Comparison of ENCODE assay signal across 14 mouse cellular contexts in genomic region chr6:46362156-46362555, GRCm38 (mm10).
DNase-seq lines count a peak whose midpoint lies in the region; ATAC-seq lines count a peak whose summit lies in the region.
"Had no signal": no experiment of that assay in that cellular context is flagged by ENCODE, and none has a peak within 500 bp of the region (broad histone marks: within the 10 kb centered on the region; RNA-seq: fewer than 3 reads in every experiment).

No protein-coding gene starts in this region.

- no peaks in the 10 kb centered on the region for H3K27me3 ChIP-seq in forebrain, embryonic 14.5 days (replicated peaks; ENCODE audit: control insufficient read depth, insufficient read depth, low read length)
- no peaks in the 10 kb centered on the region for H3K27me3 ChIP-seq in lung, embryonic 16.5 days (ENCODE audit: control insufficient read depth, insufficient read depth, low read depth, low read length)
- H3K27me3 ChIP-seq in liver, embryonic 12.5 days (replicated peaks), result no peaks in the 10 kb centered on the region
- H3K27me3 ChIP-seq: embryonic facial prominence, embryonic 12.5 days; limb, embryonic 12.5 days; neural tube, embryonic 12.5 days had no signal

- H3K4me3 ChIP-seq in forebrain, embryonic 14.5 days (ENCODE audit: low read depth, low read length), result no peak overlapping the region
- H3K4me3 ChIP-seq in lung, embryonic 16.5 days (ENCODE audit: low read length), result no peak overlapping the region
- H3K4me3 ChIP-seq in liver, embryonic 12.5 days, result no peak overlapping the region
- H3K4me3 ChIP-seq: embryonic facial prominence, embryonic 12.5 days; limb, embryonic 12.5 days; neural tube, embryonic 12.5 days had no signal

- no peak overlapping the region for H3K9ac ChIP-seq in forebrain, embryonic 14.5 days (ENCODE audit: low read length)
- no peak overlapping the region for H3K9ac ChIP-seq in lung, embryonic 16.5 days (ENCODE audit: low read length)
- no peak overlapping the region for H3K9ac ChIP-seq in liver, embryonic 12.5 days
- H3K9ac ChIP-seq: embryonic facial prominence, embryonic 12.5 days; limb, embryonic 12.5 days; neural tube, embryonic 12.5 days had no signal

- no peak overlapping the region for H3K27ac ChIP-seq in forebrain, embryonic 14.5 days (ENCODE audit: low read depth, low read length)
- no peak overlapping the region for H3K27ac ChIP-seq in lung, embryonic 16.5 days (ENCODE audit: low read length)
- H3K27ac ChIP-seq in liver, embryonic 12.5 days, result no peak overlapping the region
- H3K27ac ChIP-seq: embryonic facial prominence, embryonic 12.5 days; limb, embryonic 12.5 days; neural tube, embryonic 12.5 days had no signal

- no peak overlapping the region for H3K4me2 ChIP-seq in forebrain, embryonic 14.5 days (ENCODE audit: low read length)
- no peak overlapping the region for H3K4me2 ChIP-seq in lung, embryonic 16.5 days (ENCODE audit: low read depth, low read length)
- no peak overlapping the region for H3K4me2 ChIP-seq in liver, embryonic 12.5 days
- H3K4me2 ChIP-seq: embryonic facial prominence, embryonic 12.5 days; limb, embryonic 12.5 days; neural tube, embryonic 12.5 days had no signal

- DNase-seq in cerebellum, adult 11-12 months, result peak; percentile 2
- DNase-seq in cerebellum, adult 11 months, result no peak
- DNase-seq in left cerebral cortex, postnatal 10 days (ENCODE audit: extremely low spot score in 1 of 2, low spot score in 2 of 2), result peak; percentile 23 to 34
- no peak for DNase-seq in left cerebral cortex, adult 9 months (ENCODE audit: low spot score in 2 of 2)
- DNase-seq in forebrain, embryonic 14.5 days (ENCODE audit: low spot score), result peak; percentile 94
- DNase-seq in gastrocnemius, postnatal 25 days, result no peak
- DNase-seq: gastrocnemius, postnatal 14 days; kidney, adult 9 months had no signal

- H3K4me1 ChIP-seq in forebrain, embryonic 14.5 days (ENCODE audit: control insufficient read depth, insufficient read depth, low read length), result no peaks in the 10 kb centered on the region
- no peaks in the 10 kb centered on the region for H3K4me1 ChIP-seq in lung, embryonic 16.5 days (replicated peaks; ENCODE audit: control insufficient read depth, insufficient read depth, low read length)
- H3K4me1 ChIP-seq in liver, embryonic 12.5 days, result no peaks in the 10 kb centered on the region
- H3K4me1 ChIP-seq: embryonic facial prominence, embryonic 12.5 days; limb, embryonic 12.5 days; neural tube, embryonic 12.5 days had no signal

- H3K36me3 ChIP-seq in forebrain, embryonic 14.5 days (ENCODE audit: control insufficient read depth, insufficient read depth, low read length), result no peaks in the 10 kb centered on the region
- no peaks in the 10 kb centered on the region for H3K36me3 ChIP-seq in lung, embryonic 16.5 days (ENCODE audit: control insufficient read depth, insufficient read depth, low read length)
- no peaks in the 10 kb centered on the region for H3K36me3 ChIP-seq in liver, embryonic 12.5 days
- H3K36me3 ChIP-seq: embryonic facial prominence, embryonic 12.5 days; limb, embryonic 12.5 days; neural tube, embryonic 12.5 days had no signal

- peak; percentile 95 for ATAC-seq in forebrain, embryonic 14.5 days
- peak; percentile 59 for ATAC-seq in lung, embryonic 16.5 days (ENCODE audit: low read depth)
- ATAC-seq in liver, embryonic 12.5 days, result no peak
- ATAC-seq: activated CD4-positive, CD25-positive, alpha-beta regulatory T cell, adult 4 months had no signal

- intact Hi-C loops in left cerebral cortex, postnatal 10 days (cut with DNase I), result no loop called here

- WGBS in forebrain, embryonic 14.5 days, result 78% methylated on average over 1 of the region's 1 CpGs
- 71% methylated on average over 1 of the region's 1 CpGs for WGBS in lung, embryonic 16.5 days
- WGBS in liver, embryonic 12.5 days (ENCODE audit: insufficient replicate concordance), result 81% methylated on average over 1 of the region's 1 CpGs

- no peaks in the 10 kb centered on the region for H3K9me3 ChIP-seq in forebrain, embryonic 14.5 days (replicated peaks; ENCODE audit: control insufficient read depth, low read length)
- no peaks in the 10 kb centered on the region for H3K9me3 ChIP-seq in lung, embryonic 16.5 days (ENCODE audit: control insufficient read depth, low read length)
- H3K9me3 ChIP-seq in liver, embryonic 12.5 days (replicated peaks), result no peaks in the 10 kb centered on the region
- H3K9me3 ChIP-seq: embryonic facial prominence, embryonic 12.5 days; limb, embryonic 12.5 days; neural tube, embryonic 12.5 days had no signal

Comparison
In these comparisons a context has a peak if more than half of its experiments do, and no peak if none do; other contexts are left out.
1. DNase-seq: peak in cerebellum, adult 11-12 months (single experiment), left cerebral cortex, postnatal 10 days (2 of 2) and forebrain, embryonic 14.5 days (single experiment); none in cerebellum, adult 11 months (single experiment), left cerebral cortex, adult 9 months (0 of 2) and gastrocnemius, postnatal 25 days (single experiment).